Mouse (Mus musculus) right cerebral cortex, adult 18-20 months (tissue): ENCODE data around the gene Abhd4.

Experiments used
- DNase-seq: peaks from one replicate; pipeline ENCODE4 v3.0.0; 2022; ENCODE audit warnings: mixed read lengths

Abhd4 gene

GRCm38 (mm10) chr14:54253741-54254291 is at the start of gene Abhd4, which contains the start of gene Dad1:
TSS of gene Abhd4 (plus strand) at chr14:54254188.
TSS of gene Dad1 (minus strand) at chr14:54254104.
- peak; percentile 98 for DNase-seq

DNA sequence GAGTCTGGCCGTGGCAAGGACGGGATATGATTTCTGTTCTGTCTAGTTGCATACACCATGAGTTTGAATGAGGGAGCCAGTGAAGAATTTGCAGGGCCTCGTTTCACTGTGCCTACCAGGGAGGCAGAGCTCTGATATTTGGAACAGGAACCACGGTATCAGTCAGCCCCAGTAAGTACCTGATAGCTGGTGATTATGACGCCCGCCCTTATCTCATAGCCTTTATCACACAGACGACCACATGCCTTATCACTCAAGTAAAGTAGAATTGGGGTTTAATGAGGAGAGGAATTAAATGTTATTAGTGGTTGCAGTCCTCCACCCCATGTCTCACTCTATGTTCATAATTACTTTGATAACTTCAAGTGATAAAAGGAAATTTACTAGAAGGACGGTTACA is 49.7 kb upstream of the Abhd4 start:
- no peak for DNase-seq

DNA sequence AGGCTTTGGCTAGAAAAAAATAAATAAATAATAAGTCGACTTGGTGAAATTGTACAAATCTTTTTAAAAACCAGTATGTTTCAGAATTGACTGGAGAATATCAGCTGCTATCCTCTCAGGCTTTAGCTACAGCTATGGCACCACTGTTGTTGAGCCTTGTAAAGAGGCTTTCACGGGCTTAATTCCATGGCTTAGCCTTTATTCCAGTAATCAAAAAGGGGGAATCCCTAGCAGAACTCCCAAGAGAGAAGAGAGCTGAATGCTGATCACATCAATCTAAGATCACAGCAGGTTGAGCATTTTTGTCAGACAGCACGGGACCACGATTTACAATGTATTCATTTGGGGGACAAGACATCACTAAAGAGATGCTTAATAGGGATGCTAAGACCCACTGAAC is 49.2 kb upstream of the Abhd4 start:
- DNase-seq = no peak

DNA sequence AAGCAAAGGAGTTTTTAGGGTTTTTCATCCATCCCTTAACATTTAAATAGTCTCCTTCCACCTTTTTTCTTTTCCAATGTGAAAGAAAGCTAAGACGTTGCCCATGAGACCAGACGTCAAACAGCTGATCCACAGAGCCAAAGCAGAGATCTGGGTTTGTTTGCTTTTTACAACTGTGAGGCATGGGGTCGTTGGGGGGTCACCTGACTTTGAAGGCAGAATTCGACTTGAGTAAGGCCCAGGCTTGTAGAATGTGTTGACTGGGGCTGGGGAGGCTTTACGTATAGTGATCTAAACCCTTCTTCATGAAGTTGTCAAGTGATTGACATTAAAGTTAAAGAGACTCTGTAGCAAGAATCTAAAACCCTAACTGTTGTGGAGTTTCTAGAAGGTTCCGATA is 48.1 kb upstream of the Abhd4 start:
- DNase-seq = no peak

- DNase-seq = no peak
Measured at GRCm38 (mm10) chr14:54206309-54206708, 47.7 kb upstream of the Abhd4 start.

DNA sequence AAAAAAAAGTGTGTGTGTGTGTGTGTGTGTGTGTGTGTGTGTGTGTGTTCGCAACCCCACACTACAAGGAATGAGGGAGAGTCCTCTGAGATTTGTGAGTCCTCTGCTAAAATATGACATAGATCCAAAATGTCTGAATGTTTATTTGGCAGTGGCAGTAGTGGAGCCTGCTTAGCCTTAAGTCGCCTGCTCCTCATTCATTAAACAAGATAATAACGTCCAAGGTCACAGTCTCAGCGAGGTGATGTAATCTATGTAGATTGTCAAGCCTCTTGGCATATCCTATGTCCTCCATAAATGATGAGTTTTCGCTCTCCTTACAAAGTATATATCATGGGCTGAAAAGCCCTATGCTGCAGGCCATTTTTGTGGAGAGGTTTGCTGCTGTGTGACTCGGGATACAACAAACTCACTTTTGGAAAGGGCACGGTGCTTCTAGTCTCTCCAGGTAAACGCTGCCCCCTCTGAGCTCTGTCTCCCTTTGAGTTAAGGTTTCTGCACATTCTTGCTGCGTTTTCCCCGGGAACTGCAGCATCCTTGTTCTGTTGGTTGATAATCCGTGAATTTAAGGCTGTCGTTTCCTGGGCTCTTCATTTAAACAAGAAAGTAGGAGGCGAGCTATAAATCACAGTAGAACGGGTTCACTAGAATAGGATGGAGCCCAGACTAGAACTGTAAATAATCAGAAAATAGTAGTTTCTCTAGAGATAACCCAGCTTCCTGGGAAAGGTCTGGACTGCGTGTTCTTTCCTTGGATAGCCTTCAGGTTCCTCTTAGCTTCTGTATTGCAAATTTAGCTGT is 47.0 kb upstream of the Abhd4 start:
- no peak for DNase-seq

GRCm38 (mm10) chr14:54207924-54208323 is 46.1 kb upstream of the Abhd4 start:
- no peak for DNase-seq

- DNase-seq = no peak
Measured at GRCm38 (mm10) chr14:54208741-54209140, 45.2 kb upstream of the Abhd4 start.

- no peak for DNase-seq
Measured at GRCm38 (mm10) chr14:54209932-54210331, 44.1 kb upstream of the Abhd4 start.

- no peak for DNase-seq
Measured at GRCm38 (mm10) chr14:54210401-54210800, 43.6 kb upstream of the Abhd4 start.

GRCm38 (mm10) chr14:54211199-54211598 is 42.8 kb upstream of the Abhd4 start:
- DNase-seq = no peak

GRCm38 (mm10) chr14:54211755-54212154 is 42.2 kb upstream of the Abhd4 start:
- no peak for DNase-seq

DNA sequence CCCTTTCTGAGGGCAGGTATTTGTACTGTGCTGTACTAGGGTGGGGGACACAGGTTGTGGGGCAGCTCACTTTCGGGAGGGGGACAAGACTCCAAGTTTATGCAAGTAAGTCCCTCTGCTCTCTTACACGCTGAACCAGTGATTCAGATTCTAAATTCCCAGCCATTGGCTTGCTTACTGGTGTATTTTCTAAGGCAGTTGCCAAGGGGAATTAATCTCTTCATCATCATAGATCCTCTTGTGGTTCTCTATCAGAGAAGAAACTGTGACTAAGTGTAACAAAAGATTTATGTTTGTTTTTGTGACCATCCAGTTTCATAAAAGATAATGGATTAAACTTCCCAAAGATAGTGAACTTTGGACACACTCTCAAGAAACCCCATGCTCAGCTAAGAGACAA is 40.3 kb upstream of the Abhd4 start:
- DNase-seq = no peak

DNA sequence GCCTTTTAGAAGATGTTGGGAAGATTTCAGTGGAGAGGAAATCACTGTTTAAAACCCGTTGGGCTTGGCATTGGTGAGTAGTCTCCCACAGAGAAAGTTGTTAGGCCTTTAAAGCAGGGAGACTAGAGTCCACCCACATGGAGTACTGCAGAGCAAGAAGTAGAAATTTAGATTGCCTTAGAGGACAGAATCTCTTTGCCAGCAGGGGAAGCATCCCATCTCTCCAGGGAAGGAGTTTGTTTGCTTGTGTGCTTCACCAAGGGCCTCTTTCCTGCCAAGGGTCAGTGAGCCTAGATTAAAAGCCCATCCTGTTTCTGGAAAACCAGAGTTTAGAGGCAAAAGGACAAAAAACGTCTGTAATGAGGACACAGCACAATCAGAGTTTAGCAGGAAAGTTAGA is 39.5 kb upstream of the Abhd4 start:
- DNase-seq = no peak

GRCm38 (mm10) chr14:54214901-54215300 is 39.1 kb upstream of the Abhd4 start:
- DNase-seq = no peak

DNA sequence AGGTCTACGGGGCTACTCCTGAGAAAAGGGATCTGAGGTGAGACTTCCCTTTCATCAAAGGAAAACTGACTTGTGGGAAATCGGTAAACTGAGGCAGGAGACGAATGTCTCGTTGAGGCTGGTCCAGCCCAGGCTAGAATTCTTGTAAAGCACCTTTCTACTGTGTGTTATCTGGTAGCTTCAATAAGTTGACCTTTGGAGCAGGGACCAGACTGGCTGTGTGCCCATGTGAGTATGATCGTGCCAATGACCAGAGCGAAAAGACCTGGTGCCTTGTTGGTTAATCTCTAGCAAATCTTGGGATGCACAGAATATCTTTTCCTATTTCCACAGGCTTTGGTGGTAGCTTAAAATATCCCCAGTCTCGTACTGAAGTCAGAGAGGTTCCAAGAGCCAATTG is 37.9 kb upstream of the Abhd4 start:
- no peak for DNase-seq

DNA sequence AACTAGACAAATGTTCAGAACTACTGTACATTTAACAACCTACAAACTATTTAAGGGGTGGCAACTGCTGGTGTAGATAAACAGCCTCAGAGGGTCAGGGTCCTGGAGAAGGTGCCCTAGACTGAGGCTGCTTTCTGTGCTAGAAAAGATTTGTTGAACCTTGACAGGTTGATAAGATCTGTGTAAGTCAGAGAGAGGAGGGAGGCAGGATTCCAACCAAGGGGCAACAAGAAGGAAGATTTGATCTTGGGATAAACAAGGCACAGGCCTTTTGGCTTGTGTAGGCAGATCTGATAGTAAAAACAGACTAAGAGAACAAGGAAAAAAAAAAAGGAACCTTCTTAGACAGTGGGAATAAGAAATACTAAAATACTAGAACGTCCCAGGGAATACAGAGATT is 35.8 kb upstream of the Abhd4 start:
- no peak for DNase-seq

- DNase-seq = no peak
Measured at GRCm38 (mm10) chr14:54218721-54219120, 35.3 kb upstream of the Abhd4 start.

- no peak for DNase-seq
Measured at GRCm38 (mm10) chr14:54219256-54219655, 34.7 kb upstream of the Abhd4 start.

DNA sequence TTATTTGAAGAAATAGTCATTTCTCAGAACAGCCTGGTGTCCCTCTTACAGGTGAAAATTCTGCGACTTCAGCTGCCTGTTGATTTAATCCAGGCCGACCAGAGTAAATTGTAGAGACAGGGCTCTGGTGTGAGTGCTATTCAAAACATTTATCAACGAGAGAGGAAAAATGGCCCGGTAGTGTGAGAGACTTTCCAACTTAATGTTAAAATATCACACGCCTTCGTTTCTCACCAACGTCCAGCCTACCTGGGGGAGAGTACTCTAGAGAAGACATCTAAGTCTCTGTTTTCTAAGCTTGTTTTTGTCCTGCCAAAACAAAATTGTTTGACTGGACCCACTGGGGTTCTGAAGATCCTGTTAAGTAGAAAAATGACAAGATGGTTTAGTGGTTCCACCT is 34.1 kb upstream of the Abhd4 start:
- no peak for DNase-seq

- DNase-seq = no peak
Measured at GRCm38 (mm10) chr14:54220726-54221494, 33.1 kb upstream of the Abhd4 start.

DNA sequence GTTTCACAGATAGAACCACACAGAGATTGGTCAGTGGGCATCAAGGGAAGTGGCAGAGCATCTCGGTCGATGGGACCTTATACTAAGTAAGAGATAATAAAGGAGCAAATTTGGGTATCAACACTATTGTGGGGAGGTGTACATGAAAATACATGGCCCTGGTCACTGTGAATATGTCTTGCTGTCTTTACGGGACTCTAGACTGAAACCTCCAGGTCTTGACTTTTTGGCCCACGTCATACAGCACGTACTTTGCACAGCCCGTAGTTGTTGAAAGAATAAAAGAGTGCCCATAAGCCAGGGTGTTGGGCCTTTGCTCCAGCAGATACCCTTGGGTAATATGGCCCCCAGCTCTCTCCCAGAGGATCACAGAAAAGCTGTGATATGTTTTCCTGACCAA is 32.3 kb upstream of the Abhd4 start:
- DNase-seq = no peak

- no peak for DNase-seq
Measured at GRCm38 (mm10) chr14:54222289-54222727, 31.7 kb upstream of the Abhd4 start.
